ENCODE assay signal across 14 mouse cellular contexts in genomic region chr15:79994566-79994965, GRCm38 (mm10).
"Had no signal": no experiment of that assay in that cellular context is flagged by ENCODE, and none has a peak within 500 bp of the region (broad histone marks: within the 10 kb centered on the region; RNA-seq: fewer than 3 reads in every experiment).

No protein-coding gene starts in this region.

- H3K4me2 ChIP-seq: lung, embryonic 14.5 days; midbrain, embryonic 12.5 days; neural tube, embryonic 12.5 days; stomach, embryonic 15.5 days had no signal

- DNase-seq: lung, adult 18-20 months; lung, embryonic 14.5 days; lung, postnatal 10 days; lung, postnatal 4 days; midbrain, embryonic 14.5 days; right cerebral cortex, postnatal 14 days; thymus, adult 2 months; thymus, postnatal 25 days; thymus, postnatal 4 days had no signal

- H3K4me1 ChIP-seq: midbrain, embryonic 12.5 days; neural tube, embryonic 12.5 days; stomach, embryonic 15.5 days had no signal

- H3K27me3 ChIP-seq: neural tube, embryonic 12.5 days; stomach, embryonic 15.5 days had no signal

- H3K4me3 ChIP-seq: midbrain, embryonic 10.5 days; midbrain, embryonic 12.5 days; neural tube, embryonic 12.5 days; stomach, embryonic 15.5 days had no signal

- H3K36me3 ChIP-seq: midbrain, embryonic 10.5 days; midbrain, embryonic 12.5 days; neural tube, embryonic 12.5 days; stomach, embryonic 15.5 days had no signal

- H3K9me3 ChIP-seq: midbrain, embryonic 10.5 days; midbrain, embryonic 12.5 days; neural tube, embryonic 12.5 days; stomach, embryonic 15.5 days had no signal

- H3K27ac ChIP-seq: midbrain, embryonic 10.5 days; midbrain, embryonic 12.5 days; neural tube, embryonic 12.5 days; stomach, embryonic 15.5 days had no signal

- H3K9ac ChIP-seq: lung, embryonic 14.5 days; midbrain, embryonic 12.5 days; neural tube, embryonic 12.5 days; stomach, embryonic 15.5 days had no signal

- ATAC-seq: midbrain, embryonic 16.5 days had no signal
